Mouse (Mus musculus) B cell, adult 2 months (primary cell): ENCODE measurements around the gene Cdh13.

Experiments used
- DNase-seq, 2 experiments: peaks; one replicate each; pipeline ENCODE4 v3.0.0; 2022

Gene Cdh13

GRCm38 (mm10) chr8:118384314-118384713 lies 100.8 kb downstream of the Cdh13 start:
- no peak for DNase-seq

GRCm38 (mm10) chr8:118389456-118389855 lies 105.9 kb downstream of the Cdh13 start:
- DNase-seq = no peak

- DNase-seq = no peak
These were observed 110.5 kb downstream of the Cdh13 start for GRCm38 (mm10) chr8:118393909-118394650.

- DNase-seq = no peak
These were observed 111.6 kb downstream of the Cdh13 start for GRCm38 (mm10) chr8:118395178-118395577.

- no peak for DNase-seq
These were observed 121.3 kb downstream of the Cdh13 start for GRCm38 (mm10) chr8:118404836-118405235.

- no peak for DNase-seq
These were observed 123.8 kb downstream of the Cdh13 start for GRCm38 (mm10) chr8:118407322-118407721.

GRCm38 (mm10) chr8:118409396-118409795 lies 125.9 kb downstream of the Cdh13 start:
- no peak for DNase-seq

- DNase-seq = no peak
These were observed 126.9 kb downstream of the Cdh13 start for GRCm38 (mm10) chr8:118410341-118410970.

- no peak for DNase-seq
These were observed 132.1 kb downstream of the Cdh13 start for GRCm38 (mm10) chr8:118415672-118416071.

- no peak for DNase-seq
These were observed 133.3 kb downstream of the Cdh13 start for GRCm38 (mm10) chr8:118416811-118417355.

GRCm38 (mm10) chr8:118422624-118423023 lies 139.1 kb downstream of the Cdh13 start:
- no peak for DNase-seq

- no peak for DNase-seq
These were observed 145.4 kb downstream of the Cdh13 start for GRCm38 (mm10) chr8:118428941-118429340.

GRCm38 (mm10) chr8:118431731-118432440 lies 148.4 kb downstream of the Cdh13 start:
- DNase-seq = no peak

GRCm38 (mm10) chr8:118433553-118434180 lies 150.1 kb downstream of the Cdh13 start:
- DNase-seq = no peak

GRCm38 (mm10) chr8:118436751-118437150 lies 153.2 kb downstream of the Cdh13 start:
- no peak for DNase-seq

GRCm38 (mm10) chr8:118437152-118437551 lies 153.6 kb downstream of the Cdh13 start:
- no peak for DNase-seq

GRCm38 (mm10) chr8:118437874-118438273 lies 154.3 kb downstream of the Cdh13 start:
- no peak for DNase-seq

GRCm38 (mm10) chr8:118439857-118440256 lies 156.3 kb downstream of the Cdh13 start:
- DNase-seq = no peak

GRCm38 (mm10) chr8:118443361-118443760 lies 159.8 kb downstream of the Cdh13 start:
- DNase-seq = no peak

- DNase-seq = no peak
These were observed 161.2 kb downstream of the Cdh13 start for GRCm38 (mm10) chr8:118444651-118445207.

GRCm38 (mm10) chr8:118446516-118446915 lies 163.0 kb downstream of the Cdh13 start:
- DNase-seq = no peak

GRCm38 (mm10) chr8:118448011-118448410 lies 164.5 kb downstream of the Cdh13 start:
- DNase-seq = no peak
